Mouse (Mus musculus): ENCODE data around the gene Bud23.
"Not testable (repeated sequence)": the region's sequence is repeated elsewhere in the genome, so short reads cannot be mapped to it uniquely, and the experiment has no call there.

The Bud23 gene

DNA sequence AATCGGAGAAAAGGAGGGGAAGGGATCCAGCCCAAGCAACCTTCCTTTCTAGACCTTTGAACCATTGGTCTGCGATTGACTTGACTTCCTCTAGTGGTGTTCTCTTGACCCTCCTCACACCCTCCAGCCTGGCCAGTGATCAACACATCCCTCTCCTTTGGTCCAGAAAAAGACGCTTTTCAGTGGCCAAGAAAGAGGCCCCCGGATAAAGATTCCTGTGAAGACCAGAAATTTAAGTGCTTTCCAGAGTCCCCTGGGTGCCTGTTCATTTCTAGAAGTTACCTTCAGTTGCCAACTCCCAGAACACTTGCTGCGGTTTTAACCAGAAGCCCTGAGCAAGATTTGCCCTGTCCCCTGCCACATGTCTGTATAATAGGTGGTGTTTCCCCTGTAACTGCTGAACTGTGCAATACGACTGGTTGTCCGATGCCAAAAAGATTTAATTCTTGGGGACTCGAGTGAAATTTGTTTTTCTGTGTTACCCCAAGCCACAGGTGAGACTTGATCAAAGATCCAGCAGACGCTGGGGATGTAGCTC lies at the start of gene Bud23:
Gene Bud23, minus strand, starts transcription at position 51 of the 538 bp plus-strand sequence.
- DNase-seq (ENCODE audit: low spot score in 2 of 2) = not testable (repeated sequence)

DNA sequence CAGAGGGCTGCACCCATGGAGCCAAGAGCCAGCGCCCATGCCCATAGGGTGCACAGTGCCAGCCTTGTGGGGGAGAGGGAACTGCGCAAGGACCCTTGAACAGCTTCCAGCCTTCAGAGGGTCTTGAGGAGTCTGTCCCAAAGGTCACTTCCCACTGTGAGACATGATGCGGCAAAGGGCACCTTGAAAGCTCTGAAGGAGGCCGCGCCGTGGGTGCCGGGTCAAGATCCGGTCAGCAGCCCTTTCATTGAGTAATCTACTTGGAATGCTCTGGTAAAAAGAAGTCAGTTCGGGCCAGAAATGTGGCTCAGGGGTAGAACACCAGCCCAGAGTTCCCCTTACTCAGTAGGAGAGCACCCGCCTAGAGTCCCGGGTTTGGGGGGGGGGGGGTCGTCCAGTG lies 49.0 kb upstream of the Bud23 start:
- DNase-seq (ENCODE audit: low spot score in 2 of 2) = no peak

DNA sequence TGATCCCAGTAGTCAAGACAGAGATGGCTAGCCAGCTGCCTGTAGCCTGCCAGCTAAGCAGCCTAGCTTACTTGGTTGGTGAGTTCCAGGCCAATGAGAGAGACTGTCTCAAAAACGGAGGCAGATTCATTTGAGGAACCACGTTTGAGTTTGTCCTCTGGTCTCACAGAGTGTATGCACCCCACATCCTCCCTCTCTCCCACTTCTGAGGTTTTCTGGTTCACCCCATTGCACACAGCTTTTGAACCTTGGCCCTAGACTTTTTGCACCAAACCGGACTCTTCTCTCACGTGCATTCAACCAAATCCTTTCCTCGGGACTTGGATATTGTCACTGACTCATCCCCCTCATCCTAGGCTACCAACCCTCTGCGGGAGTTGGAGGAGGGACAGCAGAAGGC lies 45.2 kb upstream of the Bud23 start:
- DNase-seq (ENCODE audit: low spot score in 2 of 2) = no peak

DNA sequence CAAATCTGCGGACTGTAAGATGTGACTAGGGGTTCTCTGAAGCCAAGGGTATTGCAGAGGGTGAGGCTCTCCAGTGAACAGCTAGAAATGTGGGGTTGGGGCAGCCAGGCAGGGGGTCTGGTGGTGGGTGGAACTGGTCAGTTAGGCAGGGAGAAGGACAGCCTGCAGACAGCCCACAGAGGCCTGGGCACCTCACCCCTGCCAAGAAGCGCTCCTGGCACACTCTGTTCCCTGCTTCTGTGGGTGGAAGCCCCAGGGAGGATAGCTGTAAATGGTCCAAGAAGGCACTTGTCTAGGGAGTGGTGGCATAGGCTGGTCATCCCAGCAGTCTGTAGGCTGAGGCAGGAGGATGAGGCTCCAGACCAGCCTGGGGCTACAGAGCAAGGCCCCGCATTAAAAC lies 44.7 kb upstream of the Bud23 start:
- no peak for DNase-seq (ENCODE audit: low spot score in 2 of 2)

DNA sequence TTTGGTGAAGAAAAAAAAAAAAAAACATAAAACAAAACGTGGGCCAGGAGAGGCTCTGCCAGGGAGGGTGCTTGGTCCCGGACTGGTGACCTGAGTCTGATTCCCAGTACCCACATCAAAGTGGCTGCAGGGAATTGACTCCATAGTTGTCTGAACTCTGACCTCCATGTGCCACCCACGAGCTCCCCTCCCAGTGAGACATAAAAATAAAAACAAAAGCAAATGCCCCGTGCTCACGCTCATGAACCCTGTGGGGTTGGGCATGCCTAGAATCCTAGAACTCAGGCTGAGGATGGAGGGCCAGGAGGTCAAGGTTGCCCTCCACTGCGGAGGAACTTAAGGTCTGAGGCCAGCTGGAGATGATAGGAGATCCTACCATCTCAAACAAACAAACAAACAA lies 44.3 kb upstream of the Bud23 start:
- DNase-seq (ENCODE audit: low spot score in 2 of 2) = no peak

DNA sequence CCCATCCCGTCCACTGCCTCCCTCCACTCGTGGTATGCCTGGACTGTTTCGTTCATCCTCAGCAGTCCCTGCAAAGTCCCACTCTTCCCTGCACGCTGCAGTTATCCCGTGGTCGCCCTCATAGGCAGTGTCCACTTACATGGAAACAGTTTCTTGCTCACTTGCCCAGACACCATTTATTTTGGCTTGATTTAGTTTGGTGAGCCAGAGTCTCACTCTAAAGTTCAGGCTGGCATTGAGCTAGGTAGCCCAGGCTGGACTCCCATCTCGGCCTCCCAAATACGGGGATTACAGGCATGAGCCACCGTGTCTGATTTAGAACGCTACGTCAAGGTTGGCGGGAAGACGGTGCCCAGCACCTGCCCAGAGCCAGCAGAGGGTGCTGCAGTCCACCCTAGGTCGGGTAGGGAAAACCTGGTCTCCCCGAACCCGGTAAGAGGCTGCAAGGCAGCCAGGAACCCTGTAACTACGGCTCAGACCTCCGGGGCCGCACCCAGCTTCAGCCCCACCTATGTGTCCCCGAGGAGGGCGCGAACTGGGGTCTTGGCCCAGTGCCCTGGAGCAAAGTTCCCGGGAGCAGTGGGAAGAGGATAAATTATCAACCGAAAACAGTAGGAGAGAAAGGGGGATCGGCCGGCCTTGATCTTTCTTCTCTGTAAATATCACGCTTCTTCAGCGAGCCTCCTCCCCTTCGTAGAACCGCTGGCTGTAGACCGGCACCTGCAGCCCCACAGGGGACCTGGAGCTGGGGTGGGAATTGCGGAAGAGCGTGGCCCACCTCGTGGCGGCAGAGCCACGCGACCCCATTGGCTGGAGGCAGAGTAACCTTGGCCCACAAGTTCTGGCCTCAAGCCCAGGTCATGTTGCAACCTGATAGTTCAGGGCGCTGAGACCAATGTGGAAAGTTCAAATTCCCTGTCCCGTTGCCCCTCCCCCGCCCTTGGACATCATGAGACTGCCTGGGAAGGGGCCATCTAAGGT lies 43.1 kb upstream of the Bud23 start:
- DNase-seq (ENCODE audit: low spot score in 2 of 2) = peak in 1 of 2 experiments; percentile 48

DNA sequence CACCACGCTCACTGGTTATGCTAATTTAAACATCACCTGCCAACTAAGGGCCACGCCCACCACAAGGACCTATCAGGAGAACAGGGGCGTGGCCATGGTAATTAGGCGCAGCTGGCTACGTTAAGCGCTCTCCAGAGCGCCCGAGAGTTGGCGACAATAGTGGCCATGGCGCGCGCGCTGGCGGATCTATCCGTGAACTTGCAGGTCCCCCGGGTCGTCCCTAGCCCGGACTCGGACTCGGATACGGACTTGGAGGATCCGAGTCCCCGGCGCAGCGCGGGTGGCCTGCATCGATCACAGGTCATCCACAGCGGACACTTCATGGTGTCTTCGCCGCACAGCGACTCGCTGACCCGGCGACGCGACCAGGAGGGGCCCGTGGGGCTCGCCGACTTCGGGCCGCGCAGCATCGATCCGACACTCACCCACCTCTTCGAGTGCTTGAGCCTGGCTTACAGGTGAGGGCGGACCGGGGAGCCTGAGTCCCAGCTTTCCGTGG lies 42.0 kb upstream of the Bud23 start:
- DNase-seq (ENCODE audit: low spot score in 2 of 2) = peak; percentile 45 to 68

DNA sequence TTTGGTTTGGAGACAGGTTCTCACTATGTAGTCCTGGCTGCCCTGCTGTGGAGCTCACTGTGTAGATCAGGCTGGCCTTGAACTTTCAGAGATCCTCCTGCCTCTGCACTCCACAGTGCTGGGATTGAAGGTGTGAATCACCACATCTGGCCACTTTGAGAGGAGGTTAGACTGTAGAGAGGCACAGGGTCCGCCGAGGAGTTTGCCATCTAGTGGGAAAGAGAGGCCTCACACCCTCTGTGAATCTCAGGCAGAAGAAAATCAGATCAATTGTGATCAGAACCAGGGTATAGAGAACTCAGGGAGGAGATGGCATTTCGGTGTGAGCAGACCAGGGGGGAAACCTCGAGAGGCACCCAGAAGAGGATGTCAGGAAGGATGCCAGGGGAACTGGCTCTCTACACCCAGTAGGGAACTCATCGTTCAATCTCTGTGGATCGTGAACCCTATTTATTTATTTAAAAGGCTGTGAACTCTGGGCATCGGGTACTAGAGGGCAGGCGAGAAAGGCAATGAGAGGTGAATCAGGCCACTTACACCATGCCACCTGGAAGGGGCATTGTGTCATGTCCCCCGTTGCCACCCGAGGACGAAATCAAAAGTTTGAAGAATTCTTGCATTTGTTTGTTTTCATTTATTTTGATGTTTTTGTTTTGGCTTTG lies 39.4 kb upstream of the Bud23 start:
- no peak for DNase-seq (ENCODE audit: low spot score in 2 of 2)

DNA sequence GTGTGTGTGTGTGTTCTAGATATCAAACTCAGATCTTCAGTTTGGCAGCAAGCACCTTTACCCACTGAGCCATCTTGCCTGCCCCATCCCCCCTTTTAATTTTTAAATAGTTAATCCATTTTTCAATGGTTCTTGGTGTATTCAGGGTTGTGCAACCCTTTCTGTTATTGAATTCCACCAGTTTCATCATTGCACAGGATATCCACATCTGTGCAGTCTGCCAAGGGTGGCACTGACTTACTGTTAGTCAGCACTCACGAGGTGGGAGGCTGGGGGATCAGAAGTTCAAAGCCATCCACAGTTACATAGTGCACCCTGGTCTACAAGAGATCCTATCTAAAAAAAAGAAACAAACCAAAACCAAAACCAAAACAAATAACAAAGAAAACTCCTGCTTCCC lies 36.2 kb upstream of the Bud23 start:
- DNase-seq (ENCODE audit: low spot score in 2 of 2) = no peak

DNA sequence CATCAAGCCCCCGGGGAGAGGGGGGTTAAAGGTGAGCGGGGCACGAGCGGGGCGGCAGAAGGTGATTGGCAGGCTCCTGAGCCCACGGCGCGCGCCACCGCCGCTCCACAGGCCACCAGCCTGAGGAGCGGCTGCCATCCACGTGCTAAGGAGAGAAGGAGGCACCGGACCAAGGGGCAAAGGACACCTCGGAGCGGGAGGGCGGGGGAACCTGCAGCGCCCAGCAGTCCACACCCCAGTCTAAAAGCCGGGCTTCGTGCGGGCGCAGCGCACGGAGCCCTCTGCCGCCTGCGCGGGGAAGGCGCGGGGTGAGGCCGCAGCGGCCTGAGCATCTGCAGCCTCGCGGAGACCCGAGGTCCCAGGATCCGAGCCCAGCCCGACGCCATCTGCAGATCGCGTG lies 24.9 kb upstream of the Bud23 start, which contains the start of gene Mlxipl:
Gene Mlxipl, plus strand, starts transcription at position 238 of the 400 bp plus-strand sequence.
- no peak for DNase-seq (ENCODE audit: low spot score in 2 of 2)

DNA sequence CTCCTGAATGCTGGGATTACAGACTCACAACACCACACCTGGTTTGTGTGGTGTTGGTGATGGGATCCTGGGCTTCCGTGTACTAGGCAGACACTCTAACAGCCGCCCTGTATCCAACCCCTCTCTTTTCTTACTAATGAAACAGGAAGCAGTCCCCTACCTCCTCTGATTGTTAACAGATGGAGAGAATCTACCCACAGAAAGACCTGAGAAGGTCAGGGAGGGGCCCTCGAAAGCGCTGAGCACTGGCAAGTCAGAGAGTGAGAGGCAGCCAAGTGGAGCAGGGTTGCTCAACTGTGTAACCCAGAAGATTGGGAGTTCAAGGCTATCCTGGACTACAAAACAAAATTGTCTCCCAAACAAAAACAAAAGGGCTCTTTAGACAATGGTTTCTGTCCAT lies 22.1 kb upstream of the Bud23 start:
- DNase-seq (ENCODE audit: low spot score in 2 of 2) = no peak

DNA sequence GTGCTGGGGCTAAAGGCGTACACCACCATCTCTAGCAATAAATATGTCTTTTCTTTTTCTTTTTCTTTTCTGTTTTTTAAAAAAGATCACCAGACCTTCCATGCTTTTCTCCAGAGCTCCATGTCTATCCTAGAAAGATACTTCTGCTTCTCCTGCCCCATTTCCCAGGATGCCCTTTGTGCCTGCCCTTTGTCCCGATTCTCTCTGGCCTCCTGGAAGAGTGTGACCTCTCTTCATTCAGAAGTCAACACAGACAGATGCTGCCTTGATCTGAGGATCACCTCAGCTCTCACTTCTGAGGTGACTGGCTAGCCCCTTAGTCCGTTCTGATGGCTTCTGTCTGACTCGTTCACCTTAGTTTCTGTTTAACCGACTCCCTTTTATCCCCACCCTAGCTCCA lies 15.8 kb upstream of the Bud23 start:
- DNase-seq (ENCODE audit: low spot score in 2 of 2) = no peak

DNA sequence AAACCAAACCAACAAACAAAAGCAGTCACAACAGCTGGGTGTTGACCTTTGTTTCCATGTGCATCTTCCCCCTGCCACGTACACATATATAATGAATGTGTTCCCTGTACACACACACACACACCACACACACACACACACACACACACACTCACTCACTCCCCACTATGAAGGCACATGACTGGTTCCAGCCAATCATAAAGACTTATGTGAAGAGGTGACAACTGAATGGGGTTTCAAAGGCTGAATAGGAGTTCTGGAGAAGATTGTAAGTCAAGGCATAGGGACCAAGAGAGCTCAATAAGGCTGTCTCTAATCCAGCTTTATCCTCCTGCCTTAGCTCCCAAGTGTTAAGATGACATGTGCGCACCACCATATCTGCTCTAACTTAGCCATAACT lies 14.8 kb upstream of the Bud23 start:
- no peak for DNase-seq (ENCODE audit: low spot score in 2 of 2)

DNA sequence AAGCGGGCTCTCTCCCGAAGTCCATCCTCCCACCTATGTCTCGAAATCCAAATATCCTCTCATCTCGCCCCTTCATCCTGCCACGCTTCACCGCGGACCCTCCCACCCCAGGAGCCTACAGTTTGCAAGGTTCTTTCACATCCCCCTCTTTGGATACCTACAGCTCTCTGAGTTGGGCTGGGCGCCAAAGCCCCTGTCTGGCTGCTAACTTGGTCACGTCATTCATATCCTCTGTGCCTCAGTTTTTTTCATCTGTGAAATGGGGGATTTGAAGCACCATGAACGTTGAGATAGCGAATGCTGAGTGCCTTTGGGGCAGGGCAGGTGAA lies 13.7 kb upstream of the Bud23 start:
- no peak for DNase-seq (ENCODE audit: low spot score in 2 of 2)

DNA sequence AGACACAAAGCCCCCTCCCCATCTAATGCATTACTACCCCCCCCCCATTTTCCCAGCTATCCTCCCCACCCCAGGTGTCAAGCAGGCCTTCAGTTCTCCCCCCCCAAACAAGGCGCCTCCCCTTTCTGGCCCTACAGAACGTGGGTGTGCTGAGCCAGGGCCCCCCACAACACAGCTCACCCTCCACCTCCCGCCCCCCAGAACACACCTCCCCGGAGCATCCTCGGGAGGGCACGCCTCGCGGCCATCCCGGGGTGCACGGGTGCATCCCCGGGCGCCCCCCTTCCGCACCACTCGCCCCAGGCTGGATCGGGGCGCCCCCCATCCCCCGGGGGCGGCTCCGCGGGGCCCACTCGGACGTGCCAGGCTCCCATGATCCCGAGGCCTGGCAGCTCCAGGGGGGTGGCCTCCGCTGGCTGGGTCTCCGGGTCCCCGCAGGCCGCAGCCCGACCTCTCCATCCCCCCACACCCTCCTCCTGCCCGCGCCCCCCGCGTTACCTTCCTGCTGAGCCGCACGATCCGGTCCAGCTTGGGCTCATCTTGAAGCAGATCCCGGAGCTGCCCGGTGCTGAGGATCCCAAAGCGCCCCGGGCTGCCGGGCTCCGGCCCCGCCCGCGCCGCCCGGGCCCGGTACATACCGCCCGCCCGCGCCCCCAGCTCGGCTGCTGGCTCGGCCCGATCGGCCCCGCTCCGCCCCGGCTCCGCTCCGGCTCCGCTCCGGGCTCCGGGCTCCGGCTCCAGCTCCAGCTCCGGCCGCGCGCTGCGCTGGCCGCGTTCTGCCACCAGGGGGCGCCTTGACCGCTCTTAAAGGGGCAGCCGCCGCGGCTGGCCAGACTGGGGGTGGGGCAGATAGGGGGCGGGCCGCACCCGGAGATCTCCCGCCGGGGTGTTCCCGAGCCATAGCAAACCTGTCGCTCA lies 13.1 kb upstream of the Bud23 start, which contains the start of gene Vps37d:
Gene Vps37d, minus strand, starts transcription at position 703 of the 918 bp plus-strand sequence.
- peak; percentile 81 to 86 for DNase-seq (ENCODE audit: low spot score in 2 of 2)

DNA sequence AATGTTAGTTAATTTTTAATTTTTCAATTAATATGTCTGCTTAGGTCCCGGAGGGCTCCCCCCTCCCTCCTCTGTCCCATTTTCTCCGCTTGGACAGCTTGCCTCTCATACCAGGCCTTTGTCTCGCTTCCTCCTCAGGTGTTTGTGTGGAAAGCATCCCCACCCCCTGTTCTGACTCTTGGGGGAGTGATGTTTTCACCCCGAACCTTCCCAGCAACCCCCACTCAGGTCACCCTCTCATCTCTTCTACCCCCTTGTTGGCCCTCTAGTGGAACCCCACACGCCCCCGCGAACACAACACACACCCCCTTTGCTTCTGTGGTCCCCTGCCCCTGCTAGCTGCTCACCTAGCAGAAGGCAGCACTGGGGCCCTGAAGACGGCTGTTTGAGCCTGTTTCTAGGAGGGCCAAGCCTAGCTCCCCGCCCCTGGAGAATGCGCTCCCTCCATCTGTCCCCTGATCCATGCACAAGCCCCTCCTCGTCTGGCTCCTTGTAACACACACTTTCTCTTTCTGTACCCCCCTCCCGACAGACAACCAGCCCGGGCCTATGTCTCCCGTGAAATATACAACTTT lies 12.3 kb upstream of the Bud23 start:
- no peak for DNase-seq (ENCODE audit: low spot score in 2 of 2)

DNA sequence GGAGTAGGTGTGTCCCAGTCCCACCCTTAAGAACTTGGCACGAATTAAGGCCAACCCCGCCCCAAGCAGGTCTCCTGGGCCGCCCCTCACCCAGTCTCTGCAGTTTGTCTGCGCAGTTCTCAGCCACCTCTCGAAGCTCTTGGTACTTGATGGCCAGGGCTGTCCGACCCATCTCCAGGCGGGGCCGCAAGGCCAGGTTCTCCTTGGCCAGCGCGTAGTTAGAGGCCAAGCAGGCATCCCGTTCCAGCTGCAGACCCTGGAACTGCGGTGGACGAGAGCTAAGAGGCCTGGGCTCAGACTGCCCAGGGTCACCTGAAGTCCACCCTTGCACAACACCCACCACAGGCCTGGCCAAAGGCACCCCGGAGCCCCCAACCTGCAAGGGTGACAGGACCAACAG lies 11.6 kb upstream of the Bud23 start:
- DNase-seq (ENCODE audit: low spot score in 2 of 2) = no peak

DNA sequence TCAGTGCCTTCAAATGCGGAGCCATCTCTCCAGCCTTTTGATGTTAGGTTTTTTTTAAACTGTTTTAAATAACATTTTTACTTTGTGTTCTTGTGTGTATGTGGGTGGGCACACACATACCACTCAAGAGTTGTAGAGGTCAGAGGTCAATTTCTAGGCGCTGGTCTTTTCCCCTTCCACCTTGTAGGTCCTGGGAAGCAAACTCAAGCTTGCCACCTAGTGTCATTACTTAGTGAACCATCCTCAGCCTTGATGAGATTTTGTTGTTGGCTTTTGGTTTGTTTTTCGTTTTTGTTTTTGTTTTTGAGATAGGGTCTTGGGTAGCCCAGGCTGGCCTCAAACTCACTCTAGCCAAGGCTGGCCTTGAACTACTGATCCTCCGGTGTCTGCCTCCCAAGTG lies 10.9 kb upstream of the Bud23 start:
- DNase-seq (ENCODE audit: low spot score in 2 of 2) = no peak

DNA sequence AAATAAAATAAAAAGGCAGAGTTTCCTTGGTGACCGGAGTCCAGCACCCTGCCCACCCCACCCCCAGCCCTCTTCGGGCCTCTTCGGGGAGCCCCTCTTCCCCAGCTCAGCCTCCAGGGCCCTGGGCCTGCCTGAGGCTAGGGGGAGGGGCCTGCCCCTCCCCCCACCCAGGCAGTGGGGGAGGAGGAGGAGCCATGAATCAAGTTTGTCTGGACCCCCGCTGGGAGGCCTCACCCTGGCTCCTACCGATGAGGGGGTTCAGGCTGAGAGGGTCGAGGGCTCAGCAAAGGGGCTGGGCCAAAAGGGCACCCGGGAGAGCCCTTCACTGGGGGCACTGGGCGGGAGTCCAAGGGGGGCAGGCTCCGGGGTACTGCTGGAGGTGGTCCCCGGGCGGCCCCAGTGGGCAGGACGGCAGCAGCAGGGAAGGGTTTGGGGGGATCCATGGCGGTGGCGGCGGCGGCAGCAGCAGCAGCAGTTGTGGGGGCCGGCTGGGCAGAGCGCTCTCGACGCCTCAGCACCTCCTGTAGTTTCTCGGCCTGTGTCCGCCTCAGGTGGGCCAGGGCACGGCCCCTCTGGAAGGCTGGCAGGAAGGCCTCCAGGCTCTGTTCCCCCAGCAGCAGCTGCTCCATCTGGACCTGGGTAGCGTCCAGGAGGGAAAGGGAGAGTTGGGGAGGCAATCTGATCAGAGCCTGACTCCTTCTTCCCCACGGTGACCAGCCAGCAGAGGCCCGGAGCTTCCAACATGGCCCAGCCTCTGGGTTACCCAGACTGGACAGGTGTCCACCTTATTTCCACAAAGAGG lies 8.8 kb upstream of the Bud23 start:
- DNase-seq (ENCODE audit: low spot score in 2 of 2) = no peak

DNA sequence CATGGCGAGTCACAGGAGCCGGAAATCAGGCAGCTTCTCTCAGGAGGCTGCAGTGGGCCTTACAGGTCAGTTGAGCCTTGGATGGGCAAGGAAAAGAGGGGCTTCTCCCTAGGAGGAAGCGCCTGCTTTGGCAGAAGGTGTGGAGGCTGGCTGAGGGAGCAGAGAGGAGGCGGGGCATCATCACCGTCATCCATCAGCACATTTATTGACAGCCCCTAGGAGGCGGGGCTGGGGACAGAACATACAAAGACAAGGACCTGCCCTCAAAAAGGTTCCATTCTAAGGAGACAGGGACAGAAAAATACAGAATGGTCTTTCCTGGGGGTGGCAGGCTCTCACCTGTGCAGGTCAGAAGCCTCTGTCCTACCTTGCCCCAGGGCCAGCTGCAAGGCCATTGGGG lies 8.0 kb upstream of the Bud23 start:
- no peak for DNase-seq (ENCODE audit: low spot score in 2 of 2)

Measured in urinary bladder, adult 18-20 months (tissue).